Mouse (Mus musculus) ES-E14 (cell line): ENCODE results near the gene Glce.

Experiments
- CHD2 ChIP-seq: IDR thresholded peaks from 2 replicates; pipeline ENCODE4 v1.6.1; 2014; ENCODE audit warnings: mild to moderate bottlenecking, low read depth, low read length, inconsistent platforms
- ZNF384 ChIP-seq: IDR thresholded peaks from 2 replicates; pipeline ENCODE4 v1.6.1; 2012; ENCODE audit warnings: low read depth, low read length, inconsistent platforms

GRCm38 (mm10) chr9:62155400-62155799, 32.9 kb upstream of the Glce start:
- TF ChIP-seq CHD2 (no peak), ZNF384 (no peak)
